ENCODE assay signal across 16 mouse cellular contexts in genomic region chr5:107950643-107951042, GRCm38 (mm10). TPM values are rescaled to one million over a fixed set of nuclear protein-coding genes. Genes with fewer than 3 reads are reported as not detected.
DNase-seq lines count a peak whose midpoint lies in the region; ATAC-seq and TF ChIP-seq lines count a peak whose summit lies in the region.
"Had no signal": no experiment of that assay in that cellular context is flagged by ENCODE, and none has a peak within 500 bp of the region (broad histone marks: within the 10 kb centered on the region; RNA-seq: fewer than 3 reads in every experiment).

No protein-coding gene starts in this region.

- H3K4me3 ChIP-seq in G1E (ENCODE audit: low read depth, low read length), result no peak overlapping the region
- no peak overlapping the region for H3K4me3 ChIP-seq in midbrain, embryonic 11.5 days (ENCODE audit: low read depth, low read length)
- H3K4me3 ChIP-seq: embryonic facial prominence, embryonic 15.5 days had no signal

- no peaks in the 10 kb centered on the region for H3K27me3 ChIP-seq in G1E (ENCODE audit: insufficient read depth, low read length)
- H3K27me3 ChIP-seq in midbrain, embryonic 11.5 days (ENCODE audit: control insufficient read depth, insufficient read depth, low read length), result no peaks in the 10 kb centered on the region
- H3K27me3 ChIP-seq: embryonic facial prominence, embryonic 15.5 days had no signal

- H3K4me1 ChIP-seq in G1E (ENCODE audit: insufficient read depth, low read depth, low read length), result peaks cover 49% of the 10 kb centered on the region
- H3K4me1 ChIP-seq in midbrain, embryonic 11.5 days (ENCODE audit: control insufficient read depth, insufficient read depth, low read length), result no peaks in the 10 kb centered on the region

- peak; percentile 63; the same call in 1 of the 2 replicates for ATAC-seq in G1E (ENCODE audit: extremely low read depth, insufficient number of reproducible peaks, low FRiP score, poor library complexity, severe bottlenecking)
- peak; percentile 57 for ATAC-seq in inflammation-experienced regulatory T-cells, adult 6 months
- peak; percentile 81 for ATAC-seq in megakaryocyte, adult 5-6 weeks (ENCODE audit: poor library complexity, severe bottlenecking)
- no peak for ATAC-seq in midbrain, embryonic 11.5 days (ENCODE audit: low FRiP score)
- ATAC-seq: midbrain, embryonic 16.5 days had no signal

- H3K9ac ChIP-seq in midbrain, embryonic 11.5 days (ENCODE audit: low read length), result no peak overlapping the region
- H3K9ac ChIP-seq: embryonic facial prominence, embryonic 15.5 days had no signal

- TF ChIP-seq CTCF in G1E (IDR thresholded peaks at IDR 0.05; ENCODE audit: low read depth, low read length), result no peak

- H3K9me3 ChIP-seq in G1E (replicated peaks), result 0 out of 2 replicates have a peak, but pooled peaks cover 2% of the 10 kb centered on the region
- H3K9me3 ChIP-seq in midbrain, embryonic 11.5 days (ENCODE audit: control insufficient read depth, low read length), result no peaks in the 10 kb centered on the region
- H3K9me3 ChIP-seq: embryonic facial prominence, embryonic 15.5 days had no signal

- no peak overlapping the region for H3K27ac ChIP-seq in midbrain, embryonic 11.5 days (ENCODE audit: low read depth, low read length)
- H3K27ac ChIP-seq: embryonic facial prominence, embryonic 15.5 days had no signal

- 78% methylated on average over 5 of the region's 5 CpGs for WGBS in midbrain, embryonic 11.5 days

- peaks cover 50% of the 10 kb centered on the region for H3K36me3 ChIP-seq in G1E (replicated peaks)
- no peaks in the 10 kb centered on the region for H3K36me3 ChIP-seq in midbrain, embryonic 11.5 days (ENCODE audit: control insufficient read depth, insufficient read depth, low read length)
- H3K36me3 ChIP-seq: embryonic facial prominence, embryonic 15.5 days had no signal

- H3K4me2 ChIP-seq in midbrain, embryonic 11.5 days, result no peak overlapping the region
- H3K4me2 ChIP-seq: embryonic facial prominence, embryonic 15.5 days had no signal

- DNase-seq in 416B (ENCODE audit: low read depth) (peak; percentile 82), G1E (ENCODE audit: low spot score) (no peak)
- DNase-seq in midbrain, embryonic 11.5 days (ENCODE audit: low spot score, missing footprints), result no peak
- DNase-seq in yolk sac, embryonic 10.5 days (ENCODE audit: low spot score), result no peak
- DNase-seq in right cerebral cortex, postnatal 4 days, result no peak
- DNase-seq in right cerebral cortex, postnatal 36 days (ENCODE audit: low spot score in 2 of 2), result no peak
- DNase-seq: adrenal gland, adult 8-10 months; cerebellum, adult 8-10 months; heart, postnatal 36 days; kidney, postnatal 36 days; left cerebral cortex, postnatal 4 days; retina, postnatal 1 day had no signal

RNA-seq across cellular contexts. Expression of gene Fam69a, which starts 36.2 kb away (rescaled TPM):
- total RNA-seq in G1E (2014; fragmentation: Nextera tagmentation) (52.3 and 54.3 TPM in 2 replicates), G1E (2017) (24.9 and 25.8 TPM in 2 replicates)
- 1.8 and 2.3 TPM in 2 replicates for polyA plus RNA-seq in G1E (2012)
- 10 to 100 TPM; 68.5 to 100.0 (median 78.8) TPM for polyA plus RNA-seq in inflammation-experienced regulatory T-cells, adult 6 months (2017; shearing (Covaris generic))
- total RNA-seq in megakaryocyte, adult 5-6 weeks (2015), result 138 and 149 TPM in 2 replicates
- total RNA-seq in megakaryocyte, adult 5-6 weeks (2017), result 55.5 and 60.0 TPM in 2 replicates
- 22.9 and 25.1 TPM in 2 replicates for polyA plus RNA-seq in midbrain, embryonic 11.5 days (2014; fragmentation: Nextera tagmentation; extraction: Ambion mirVana)

RNA-seq across cellular contexts. Expression of gene Rpl5, which starts 50.3 kb away (rescaled TPM):
- total RNA-seq in G1E (2014; fragmentation: Nextera tagmentation) (875 and 1,036 TPM in 2 replicates), G1E (2017) (329 and 387 TPM in 2 replicates)
- polyA plus RNA-seq in G1E (2012), result 53.7 and 54.0 TPM in 2 replicates
- 100 to 1,000 TPM in 1 of 3 experiments, 10 to 100 TPM in 2; 47.1 to 105 (median 92.6) TPM for polyA plus RNA-seq in inflammation-experienced regulatory T-cells, adult 6 months (2017; shearing (Covaris generic))
- 281 and 294 TPM in 2 replicates for total RNA-seq in megakaryocyte, adult 5-6 weeks (2015)
- total RNA-seq in megakaryocyte, adult 5-6 weeks (2017), result 116 and 124 TPM in 2 replicates
- 74.7 and 77.4 TPM in 2 replicates for polyA plus RNA-seq in midbrain, embryonic 11.5 days (2014; fragmentation: Nextera tagmentation; extraction: Ambion mirVana)
